Mouse (Mus musculus): ENCODE measurements around the gene Gm20431. TPM values are rescaled to one million over a fixed set of nuclear protein-coding genes. Genes with fewer than 3 reads are reported as not detected.
"Not testable (repeated sequence)": the region's sequence is repeated elsewhere in the genome, so short reads cannot be mapped to it uniquely, and the experiment has no call there.

Gene Gm20431
- polyA plus RNA-seq, 1 experiment from 2014 or later: 0.63 TPM

GRCm38 (mm10) chr2:167629665-167630209 lies 31.6 kb downstream of the Gm20431 start:
- peaks cover 89% of the 10 kb centered on the region for H3K4me1 ChIP-seq (replicated peaks)
- WGBS (ENCODE audit: insufficient replicate concordance): 54% methylated on average over 11 of the region's 11 CpGs
- no peaks in the 10 kb centered on the region for H3K27me3 ChIP-seq
- peaks cover 33% of the 10 kb centered on the region for H3K36me3 ChIP-seq (replicated peaks)
- peak overlapping the region; percentile 99 for H3K9ac ChIP-seq
- peak overlapping the region; percentile 79 for H3K4me2 ChIP-seq
- peak overlapping the region; percentile 99 for H3K27ac ChIP-seq (replicated peaks)
- H3K9me3 ChIP-seq (replicated peaks): no peaks in the 10 kb centered on the region
- no peak for ATAC-seq (ENCODE audit: insufficient read depth)
- H3K4me3 ChIP-seq (replicated peaks): peak overlapping the region; percentile 94

GRCm38 (mm10) chr2:167628872-167629271 lies 32.4 kb downstream of the Gm20431 start:
- Histone ChIP-seq H3K27ac (replicated peaks) (peak overlapping the region; percentile 99), H3K9ac (peak overlapping the region; percentile 99), H3K36me3 (replicated peaks) (peaks cover 37% of the 10 kb centered on the region), H3K4me2 (peak overlapping the region; percentile 79), H3K27me3 (no peaks in the 10 kb centered on the region), H3K9me3 (replicated peaks) (no peaks in the 10 kb centered on the region), H3K4me1 (replicated peaks) (peaks cover 85% of the 10 kb centered on the region), H3K4me3 (replicated peaks) (peak overlapping the region; percentile 94)
- WGBS (ENCODE audit: insufficient replicate concordance): 10% methylated on average over 4 of the region's 4 CpGs
- ATAC-seq (ENCODE audit: insufficient read depth): peak; percentile 88

- Histone ChIP-seq H3K36me3 (replicated peaks) (peaks cover 54% of the 10 kb centered on the region), H3K27me3 (no peaks in the 10 kb centered on the region), H3K9ac (peak overlapping the region; percentile 99), H3K4me3 (replicated peaks) (peak overlapping the region; percentile 94), H3K4me1 (replicated peaks) (peaks cover 84% of the 10 kb centered on the region), H3K4me2 (peak overlapping the region; percentile 79), H3K27ac (replicated peaks) (peak overlapping the region; percentile 99), H3K9me3 (replicated peaks) (no peaks in the 10 kb centered on the region)
- 66% methylated on average over 7 of the region's 7 CpGs for WGBS (ENCODE audit: insufficient replicate concordance)
- ATAC-seq (ENCODE audit: insufficient read depth): no peak
These were observed 34.3 kb downstream of the Gm20431 start for GRCm38 (mm10) chr2:167627019-167627418.

- H3K4me1 ChIP-seq (replicated peaks): peaks cover 94% of the 10 kb centered on the region
- 56% methylated on average over 2 of the region's 2 CpGs for WGBS (ENCODE audit: insufficient replicate concordance)
- H3K36me3 ChIP-seq (replicated peaks): peaks cover 65% of the 10 kb centered on the region
- peak overlapping the region; percentile 43 for H3K9ac ChIP-seq
- no peak overlapping the region for H3K4me3 ChIP-seq (replicated peaks)
- no peaks in the 10 kb centered on the region for H3K9me3 ChIP-seq (replicated peaks)
- H3K27me3 ChIP-seq: no peaks in the 10 kb centered on the region
- no peak for ATAC-seq (ENCODE audit: insufficient read depth)
- H3K4me2 ChIP-seq: peak overlapping the region; percentile 18
- H3K27ac ChIP-seq (replicated peaks): peak overlapping the region; percentile 99
These were observed 35.6 kb downstream of the Gm20431 start for GRCm38 (mm10) chr2:167625670-167626069.

GRCm38 (mm10) chr2:167624368-167625075 lies 36.8 kb downstream of the Gm20431 start:
- Histone ChIP-seq H3K4me1 (replicated peaks) (peaks cover 89% of the 10 kb centered on the region), H3K9ac (no peak overlapping the region)

GRCm38 (mm10) chr2:167622965-167623364 lies 38.3 kb downstream of the Gm20431 start:
- WGBS (ENCODE audit: insufficient replicate concordance): 56% methylated on average over 5 of the region's 5 CpGs
- peak overlapping the region; percentile 2; the same call in 1 of the 2 replicates for H3K4me2 ChIP-seq
- no peaks in the 10 kb centered on the region for H3K9me3 ChIP-seq (replicated peaks)
- H3K27me3 ChIP-seq: no peaks in the 10 kb centered on the region
- peaks cover 77% of the 10 kb centered on the region for H3K36me3 ChIP-seq (replicated peaks)
- no peak overlapping the region for H3K4me3 ChIP-seq (replicated peaks)
- no peak overlapping the region for H3K9ac ChIP-seq
- peaks cover 85% of the 10 kb centered on the region for H3K4me1 ChIP-seq (replicated peaks)
- H3K27ac ChIP-seq (replicated peaks): peak overlapping the region; percentile 74
- ATAC-seq (ENCODE audit: insufficient read depth): no peak

More at GRCm38 (mm10) chr2:167624368-167625075, 36.8 kb downstream of the Gm20431 start:
- 86% methylated on average over 6 of the region's 6 CpGs for WGBS (ENCODE audit: insufficient replicate concordance)
- Histone ChIP-seq H3K36me3 (replicated peaks) (peaks cover 68% of the 10 kb centered on the region), H3K27me3 (no peaks in the 10 kb centered on the region), H3K4me3 (replicated peaks) (no peak overlapping the region), H3K27ac (replicated peaks) (peak overlapping the region; percentile 38), H3K9me3 (replicated peaks) (no peaks in the 10 kb centered on the region), H3K4me2 (no peak overlapping the region)
- ATAC-seq (ENCODE audit: insufficient read depth): no peak

- no peak overlapping the region for H3K4me3 ChIP-seq (replicated peaks)
- H3K4me2 ChIP-seq: peak overlapping the region; percentile 1; the same call in 1 of the 2 replicates
- no peak overlapping the region for H3K9ac ChIP-seq
- H3K4me1 ChIP-seq (replicated peaks): peaks cover 80% of the 10 kb centered on the region
- H3K27me3 ChIP-seq: no peaks in the 10 kb centered on the region
- H3K36me3 ChIP-seq (replicated peaks): peaks cover 77% of the 10 kb centered on the region
- no peak for ATAC-seq (ENCODE audit: insufficient read depth)
- no peaks in the 10 kb centered on the region for H3K9me3 ChIP-seq (replicated peaks)
- WGBS (ENCODE audit: insufficient replicate concordance): 84% methylated on average over 13 of the region's 13 CpGs
- peak overlapping the region; percentile 74 for H3K27ac ChIP-seq (replicated peaks)
These were observed 38.9 kb downstream of the Gm20431 start for GRCm38 (mm10) chr2:167622352-167622751.

- Histone ChIP-seq H3K4me2 (no peak overlapping the region), H3K9me3 (replicated peaks) (no peaks in the 10 kb centered on the region), H3K4me3 (replicated peaks) (no peak overlapping the region), H3K4me1 (replicated peaks) (peaks cover 71% of the 10 kb centered on the region), H3K27ac (replicated peaks) (peak overlapping the region; percentile 74), H3K27me3 (no peaks in the 10 kb centered on the region), H3K9ac (no peak overlapping the region), H3K36me3 (replicated peaks) (peaks cover 77% of the 10 kb centered on the region)
- no peak for ATAC-seq (ENCODE audit: insufficient read depth)
- 73% methylated on average over 9 of the region's 9 CpGs for whole genome bisulfite sequencing (ENCODE audit: insufficient replicate concordance)
These were observed 39.8 kb downstream of the Gm20431 start for GRCm38 (mm10) chr2:167621255-167622087.

GRCm38 (mm10) chr2:167617472-167617871 lies 43.8 kb downstream of the Gm20431 start:
- Histone ChIP-seq H3K9me3 (replicated peaks) (peaks cover 5% of the 10 kb centered on the region; the same call in 1 of the 2 replicates), H3K4me2 (no peak overlapping the region), H3K36me3 (replicated peaks) (peaks cover 88% of the 10 kb centered on the region), H3K4me3 (replicated peaks) (no peak overlapping the region), H3K27ac (replicated peaks) (no peak overlapping the region), H3K4me1 (replicated peaks) (peaks cover 44% of the 10 kb centered on the region), H3K9ac (no peak overlapping the region), H3K27me3 (no peaks in the 10 kb centered on the region)
- 73% methylated on average over 4 of the region's 4 CpGs for WGBS (ENCODE audit: insufficient replicate concordance)
- ATAC-seq (ENCODE audit: insufficient read depth): no peak

- no peak overlapping the region for H3K4me3 ChIP-seq (replicated peaks)
- WGBS (ENCODE audit: insufficient replicate concordance): 90% methylated on average over 3 of the region's 3 CpGs
- no peaks in the 10 kb centered on the region for H3K27me3 ChIP-seq
- H3K27ac ChIP-seq (replicated peaks): no peak overlapping the region
- peaks cover 5% of the 10 kb centered on the region; the same call in 1 of the 2 replicates for H3K9me3 ChIP-seq (replicated peaks)
- H3K4me2 ChIP-seq: no peak overlapping the region
- peaks cover 88% of the 10 kb centered on the region for H3K36me3 ChIP-seq (replicated peaks)
- H3K4me1 ChIP-seq (replicated peaks): peaks cover 44% of the 10 kb centered on the region
- ATAC-seq (ENCODE audit: insufficient read depth): no peak
- no peak overlapping the region for H3K9ac ChIP-seq
These were observed 44.3 kb downstream of the Gm20431 start for GRCm38 (mm10) chr2:167617034-167617433.

GRCm38 (mm10) chr2:167613335-167613734 lies 48.0 kb downstream of the Gm20431 start:
- WGBS (ENCODE audit: insufficient replicate concordance): 90% methylated on average over 7 of the region's 7 CpGs
- H3K9ac ChIP-seq; H3K4me3 ChIP-seq (replicated peaks); H3K27me3 ChIP-seq; H3K27ac ChIP-seq (replicated peaks); H3K9me3 ChIP-seq (replicated peaks); ATAC-seq (ENCODE audit: insufficient read depth); H3K4me2 ChIP-seq: not testable (repeated sequence)
- H3K36me3 ChIP-seq (replicated peaks): peaks cover 94% of the 10 kb centered on the region
- H3K4me1 ChIP-seq (replicated peaks): peaks cover 31% of the 10 kb centered on the region

Data from liver, embryonic 15.5 days (tissue).